Mouse (Mus musculus): Measurements from ENCODE around the gene Esam. TPM values are rescaled to one million over a fixed set of nuclear protein-coding genes. Genes with fewer than 3 reads are reported as not detected.
A peak's percentile ranks its signal among the peaks of the same experiment; 100 is the strongest.

Gene Esam
- total RNA-seq, 2 experiments from 2014 or later = 30.5 to 46.0 TPM

- DNase-seq = peak; percentile 76 to 86
These were observed 2.4 kb downstream of the Esam start for GRCm38 (mm10) chr9:37530031-37530887.

- peak; percentile 60 to 74 for DNase-seq
These were observed 3.2 kb downstream of the Esam start for GRCm38 (mm10) chr9:37530888-37531705.

- DNase-seq = peak; percentile 42 to 55
These were observed 9.0 kb downstream of the Esam start for GRCm38 (mm10) chr9:37536851-37537250.

GRCm38 (mm10) chr9:37537658-37538250 lies 9.9 kb downstream of the Esam start:
- DNase-seq = peak in 1 of 2 experiments; percentile 24

GRCm38 (mm10) chr9:37539170-37540025 lies 11.5 kb downstream of the Esam start, which contains the start of gene Vsig2:
TSS of gene Vsig2 (plus strand) at chr9:37539255.
- no peak for DNase-seq

- no peak for DNase-seq
These were observed 12.3 kb downstream of the Esam start for GRCm38 (mm10) chr9:37540226-37540625.

- no peak for DNase-seq
These were observed 13.1 kb downstream of the Esam start for GRCm38 (mm10) chr9:37540701-37541575.

GRCm38 (mm10) chr9:37541851-37542642 lies 14.2 kb downstream of the Esam start:
- no peak for DNase-seq

- no peak for DNase-seq
These were observed 16.1 kb downstream of the Esam start for GRCm38 (mm10) chr9:37543869-37544440.

GRCm38 (mm10) chr9:37544447-37545165 lies 16.7 kb downstream of the Esam start:
- DNase-seq = peak; percentile 75 to 84

- no peak for DNase-seq
These were observed 17.3 kb downstream of the Esam start for GRCm38 (mm10) chr9:37545166-37545610.

- no peak for DNase-seq
These were observed 18.1 kb downstream of the Esam start for GRCm38 (mm10) chr9:37545847-37546452.

GRCm38 (mm10) chr9:37546889-37547288 lies 19.0 kb downstream of the Esam start:
- no peak for DNase-seq

- no peak for DNase-seq
These were observed 22.6 kb downstream of the Esam start for GRCm38 (mm10) chr9:37550435-37550834.

GRCm38 (mm10) chr9:37551751-37552531 lies 24.1 kb downstream of the Esam start:
- no peak for DNase-seq

GRCm38 (mm10) chr9:37552536-37553293 lies 24.8 kb downstream of the Esam start, which contains the start of gene Nrgn:
TSS of gene Nrgn (minus strand) at chr9:37552904.
- peak; percentile 88 for DNase-seq

Measured in adrenal gland, postnatal 36 days (tissue).